Mouse (Mus musculus) olfactory bulb, adult 2 months (tissue): ENCODE results near the gene Preb.

Experiments used
- CTCF ChIP-seq: fragments of 200-500 bp; IDR thresholded peaks from 2 replicates; pipeline ENCODE4 v1.5.1; 2012; ENCODE audit warnings: low read depth, mild to moderate bottlenecking, low read length, moderate library complexity; ENCODE audit not compliant: insufficient read depth
- POLR2A ChIP-seq: fragments of 200-500 bp; IDR thresholded peaks from 2 replicates; pipeline ENCODE4 v1.6.1; 2012; ENCODE audit warnings: mild to moderate bottlenecking, low read depth, low read length, moderate library complexity; ENCODE audit not compliant: insufficient read depth

DNA sequence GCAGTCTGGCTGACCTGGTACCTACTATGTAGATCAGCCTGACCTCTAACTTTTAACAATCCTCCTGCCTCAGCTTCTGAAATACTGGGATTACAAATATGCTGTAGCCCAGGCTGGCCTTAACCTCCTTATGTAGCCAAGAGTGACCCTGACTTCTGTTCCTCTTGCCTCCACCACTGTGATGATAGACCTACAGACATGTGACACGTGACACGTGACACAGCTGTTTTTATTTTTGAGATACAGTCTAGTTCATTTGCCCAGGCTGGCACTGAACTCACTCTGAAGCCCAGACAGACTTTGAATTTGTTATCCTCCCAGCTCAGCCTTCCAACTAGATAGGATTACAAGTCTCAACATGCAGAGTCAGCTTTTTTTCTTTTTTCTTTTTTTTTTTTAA, 40.8 kb upstream of the Preb start:
- TF ChIP-seq CTCF (no peak), POLR2A (no peak)
